Mouse (Mus musculus): ENCODE results near the gene Gm20517. TPM values are rescaled to one million over a fixed set of nuclear protein-coding genes. Genes with fewer than 3 reads are reported as not detected.

Gm20517 gene
- polyA plus RNA-seq, 1 experiment from 2014 or later = 0.35 TPM

DNA sequence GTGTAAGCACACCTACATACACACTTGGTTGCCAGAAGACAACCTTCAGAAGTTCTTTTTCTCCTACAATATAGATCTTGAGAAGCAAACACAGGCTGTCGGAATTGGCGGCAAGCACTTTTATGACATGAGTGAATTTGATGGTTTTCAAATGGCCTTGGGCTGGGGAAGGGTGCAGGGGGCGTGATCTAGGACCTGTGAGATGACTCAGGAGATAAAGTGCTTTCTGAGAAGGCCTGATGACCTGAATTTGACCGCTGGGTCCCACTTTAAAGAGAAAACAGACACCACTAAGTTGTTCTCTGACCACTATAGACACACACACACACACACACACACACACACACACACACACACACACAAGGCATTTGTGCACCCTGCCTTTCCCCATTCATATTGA lies 30.4 kb upstream of the Gm20517 start:
- 82% methylated on average over 4 of the region's 4 CpGs for WGBS
- no peak for ATAC-seq (ENCODE audit: borderline replicate concordance, extremely low read depth, low FRiP score, low TSS enrichment)

DNA sequence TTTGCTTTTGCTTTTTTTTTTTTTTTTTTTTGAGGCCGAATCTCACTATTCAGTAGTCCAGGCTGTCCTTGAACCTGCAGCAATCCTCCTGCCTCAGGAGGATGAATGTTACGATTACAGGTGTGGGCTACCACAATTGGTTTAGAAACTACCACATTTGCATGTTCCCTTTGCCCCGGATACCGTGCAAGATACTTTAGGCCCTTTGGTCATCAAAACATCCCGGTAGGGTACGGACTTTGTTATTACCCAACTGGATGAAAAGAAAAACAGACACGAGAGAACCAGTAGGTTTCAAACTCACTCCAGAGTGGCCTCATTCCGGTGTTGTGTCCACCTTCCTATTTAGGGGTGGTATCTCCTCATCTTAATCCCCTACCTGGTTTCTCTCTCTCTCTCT lies 22.9 kb upstream of the Gm20517 start:
- H3K27me3 ChIP-seq = no peaks in the 10 kb centered on the region
- peaks cover 7% of the 10 kb centered on the region; the same call in 1 of the 2 replicates for H3K4me1 ChIP-seq
- no peaks in the 10 kb centered on the region for H3K36me3 ChIP-seq
- H3K9ac ChIP-seq = no peak overlapping the region
- no peak overlapping the region for H3K4me2 ChIP-seq
- no peak overlapping the region for H3K27ac ChIP-seq
- WGBS = 82% methylated on average over 8 of the region's 8 CpGs
- H3K4me3 ChIP-seq = no peak overlapping the region
- H3K9me3 ChIP-seq = no peaks in the 10 kb centered on the region
- ATAC-seq (ENCODE audit: borderline replicate concordance, extremely low read depth, low FRiP score, low TSS enrichment) = no peak

More for the DNA sequence above, 30.4 kb upstream of the Gm20517 start:
- Histone ChIP-seq H3K4me2 (no peak overlapping the region), H3K27ac (no peak overlapping the region), H3K4me3 (no peak overlapping the region), H3K36me3 (no peaks in the 10 kb centered on the region), H3K4me1 (no peaks in the 10 kb centered on the region), H3K9me3 (no peaks in the 10 kb centered on the region), H3K27me3 (no peaks in the 10 kb centered on the region), H3K9ac (no peak overlapping the region)

DNA sequence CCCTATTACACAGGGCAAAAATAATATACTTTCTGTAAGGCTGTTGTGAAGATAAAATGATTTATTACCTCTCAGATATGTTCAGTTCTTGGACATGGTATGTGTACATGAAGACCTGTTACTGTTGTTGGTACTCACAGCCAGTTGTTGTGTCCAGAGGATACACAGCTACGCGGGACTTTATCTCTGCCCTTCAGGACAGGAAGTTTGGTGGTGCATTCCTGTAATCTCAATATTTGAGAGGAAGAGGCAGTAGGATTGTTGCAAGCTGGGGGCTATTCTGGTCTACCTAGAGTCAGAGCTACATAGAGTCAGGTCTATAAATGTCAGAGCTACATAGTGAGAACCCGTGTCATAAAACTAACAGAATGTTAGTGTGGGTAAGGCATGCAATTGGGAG lies 20.3 kb upstream of the Gm20517 start:
- whole genome bisulfite sequencing = 68% methylated on average over 3 of the region's 3 CpGs
- ATAC-seq (ENCODE audit: borderline replicate concordance, extremely low read depth, low FRiP score, low TSS enrichment) = no peak
- H3K4me3 ChIP-seq = no peak overlapping the region

DNA sequence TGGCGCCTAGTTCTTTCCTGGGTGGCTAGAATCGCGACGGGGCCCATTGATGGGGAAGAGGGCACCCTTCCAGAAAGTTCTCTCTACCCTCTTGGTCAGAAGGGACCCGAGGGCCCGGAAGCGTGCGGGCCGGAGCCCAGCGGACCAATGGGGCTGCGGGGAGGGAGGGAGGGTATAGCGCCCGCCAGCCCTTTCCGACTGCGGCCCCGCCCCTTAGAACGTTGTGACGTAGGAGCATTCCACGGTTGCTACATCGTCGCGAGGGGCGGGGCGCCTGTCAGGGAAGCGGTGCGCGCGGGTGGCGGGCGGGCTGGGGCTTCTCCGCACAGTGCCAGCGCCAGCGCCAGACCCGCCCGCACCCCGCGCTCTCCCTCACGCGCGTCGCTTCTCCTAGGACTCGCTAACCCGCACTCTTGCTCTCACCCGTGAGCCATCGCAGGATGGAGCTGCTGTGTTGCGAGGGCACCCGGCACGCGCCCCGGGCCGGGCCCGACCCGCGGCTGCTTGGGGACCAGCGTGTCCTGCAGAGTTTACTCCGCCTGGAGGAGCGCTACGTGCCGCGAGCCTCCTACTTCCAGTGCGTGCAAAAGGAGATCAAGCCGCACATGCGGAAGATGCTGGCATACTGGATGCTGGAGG lies 18.1 kb upstream of the Gm20517 start:
- Histone ChIP-seq H3K4me2 (peak overlapping the region; percentile 86), H3K9me3 (no peaks in the 10 kb centered on the region), H3K27me3 (no peaks in the 10 kb centered on the region), H3K27ac (peak overlapping the region; percentile 96), H3K4me3 (peak overlapping the region; percentile 95), H3K9ac (peak overlapping the region; percentile 91), H3K36me3 (peaks cover 15% of the 10 kb centered on the region), H3K4me1 (peaks cover 38% of the 10 kb centered on the region)
- ATAC-seq (ENCODE audit: borderline replicate concordance, extremely low read depth, low FRiP score, low TSS enrichment) = peak; percentile 91
- under 1% methylated on average over 63 of the region's 63 CpGs for WGBS

More for the DNA sequence above, 20.3 kb upstream of the Gm20517 start:
- no peak overlapping the region for H3K4me2 ChIP-seq
- no peak overlapping the region for H3K9ac ChIP-seq
- H3K27ac ChIP-seq = no peak overlapping the region
- no peaks in the 10 kb centered on the region for H3K27me3 ChIP-seq
- peaks cover 19% of the 10 kb centered on the region for H3K4me1 ChIP-seq
- no peaks in the 10 kb centered on the region for H3K36me3 ChIP-seq
- H3K9me3 ChIP-seq = no peaks in the 10 kb centered on the region

DNA sequence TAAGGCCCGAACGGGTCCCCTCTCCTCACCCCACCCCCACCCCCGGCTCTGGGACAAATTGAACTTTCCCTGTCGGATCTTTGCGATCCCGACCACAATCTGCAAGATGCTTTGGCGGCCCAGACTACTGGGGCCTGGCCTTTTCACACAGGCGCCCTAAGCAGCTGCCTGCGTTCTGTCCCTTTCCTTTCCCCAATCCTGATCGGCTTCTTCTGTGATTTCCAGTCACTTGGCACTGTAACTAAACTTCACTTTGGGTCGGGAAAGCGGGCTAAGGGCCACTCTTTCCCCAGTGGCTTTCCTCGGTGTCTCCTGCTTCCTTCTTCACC lies 17.6 kb upstream of the Gm20517 start:
- Histone ChIP-seq H3K9ac (peak overlapping the region; percentile 91), H3K4me2 (peak overlapping the region; percentile 86), H3K27me3 (no peaks in the 10 kb centered on the region), H3K36me3 (peaks cover 20% of the 10 kb centered on the region), H3K4me1 (peaks cover 38% of the 10 kb centered on the region), H3K9me3 (no peaks in the 10 kb centered on the region), H3K27ac (peak overlapping the region; percentile 96), H3K4me3 (peak overlapping the region; percentile 95)
- ATAC-seq (ENCODE audit: borderline replicate concordance, extremely low read depth, low FRiP score, low TSS enrichment) = no peak
- under 1% methylated on average over 13 of the region's 13 CpGs for WGBS

DNA sequence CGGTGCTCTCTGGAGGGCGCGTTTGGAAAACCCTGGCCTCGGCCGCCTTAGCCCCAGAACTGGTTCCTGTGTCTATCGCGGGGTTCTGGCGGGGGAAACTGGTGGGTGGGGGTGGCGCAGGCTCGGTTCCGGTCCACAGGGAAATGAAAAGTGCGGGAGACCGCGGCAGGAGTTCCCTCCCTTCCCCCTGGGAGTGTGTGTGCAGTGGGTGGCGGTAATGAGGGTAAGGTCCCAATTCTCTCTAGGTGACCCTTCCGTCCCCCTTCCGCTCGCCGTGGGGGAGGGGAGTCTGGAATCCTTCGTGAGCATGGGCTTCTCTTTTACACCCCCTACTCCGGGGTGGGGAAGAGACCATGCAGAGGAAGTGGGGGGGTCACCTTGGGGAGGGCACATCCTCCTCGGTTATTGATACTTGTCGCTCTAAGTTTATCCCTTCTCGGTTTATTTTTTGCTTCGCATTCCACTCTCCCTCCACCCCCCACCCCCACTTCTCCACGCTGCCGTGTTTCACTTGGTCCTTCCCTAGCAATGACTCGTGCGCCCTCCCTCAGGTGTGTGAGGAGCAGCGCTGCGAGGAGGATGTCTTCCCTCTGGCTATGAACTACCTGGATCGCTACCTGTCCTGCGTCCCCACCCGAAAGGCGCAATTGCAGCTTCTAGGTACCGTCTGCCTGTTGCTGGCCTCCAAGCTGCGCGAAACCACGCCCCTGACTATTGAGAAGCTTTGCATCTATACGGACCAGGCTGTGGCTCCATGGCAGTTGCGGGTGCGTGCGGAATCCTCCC lies 17.0 kb upstream of the Gm20517 start:
- peak overlapping the region; percentile 95 for H3K4me3 ChIP-seq
- H3K36me3 ChIP-seq = peaks cover 25% of the 10 kb centered on the region
- ATAC-seq (ENCODE audit: borderline replicate concordance, extremely low read depth, low FRiP score, low TSS enrichment) = no peak
- H3K27ac ChIP-seq = peak overlapping the region; percentile 96
- H3K9me3 ChIP-seq = no peaks in the 10 kb centered on the region
- H3K4me1 ChIP-seq = peaks cover 38% of the 10 kb centered on the region
- WGBS = 0% methylated on average over 43 of the region's 43 CpGs
- H3K9ac ChIP-seq = peak overlapping the region; percentile 91
- peak overlapping the region; percentile 86 for H3K4me2 ChIP-seq
- no peaks in the 10 kb centered on the region for H3K27me3 ChIP-seq

DNA sequence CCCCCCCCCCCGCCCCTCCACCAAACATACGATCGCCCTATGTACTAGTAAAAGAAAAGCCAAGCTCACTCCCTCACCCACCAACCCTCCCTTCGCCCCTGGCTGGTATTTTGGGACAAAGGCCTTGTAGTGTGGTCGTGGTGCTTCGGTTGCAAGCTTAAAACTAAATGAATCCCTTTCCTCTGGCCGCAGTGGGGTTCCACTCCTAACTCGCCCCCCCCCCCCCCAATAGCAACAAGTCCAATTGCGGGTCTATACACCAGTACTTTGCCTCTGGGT lies 16.5 kb upstream of the Gm20517 start:
- Histone ChIP-seq H3K27ac (peak overlapping the region; percentile 96), H3K4me1 (peaks cover 38% of the 10 kb centered on the region), H3K4me3 (peak overlapping the region; percentile 95), H3K9me3 (no peaks in the 10 kb centered on the region), H3K9ac (peak overlapping the region; percentile 91), H3K36me3 (peaks cover 30% of the 10 kb centered on the region), H3K27me3 (no peaks in the 10 kb centered on the region), H3K4me2 (peak overlapping the region; percentile 86)
- WGBS = 2% methylated on average over 9 of the region's 9 CpGs
- ATAC-seq (ENCODE audit: borderline replicate concordance, extremely low read depth, low FRiP score, low TSS enrichment) = no peak

DNA sequence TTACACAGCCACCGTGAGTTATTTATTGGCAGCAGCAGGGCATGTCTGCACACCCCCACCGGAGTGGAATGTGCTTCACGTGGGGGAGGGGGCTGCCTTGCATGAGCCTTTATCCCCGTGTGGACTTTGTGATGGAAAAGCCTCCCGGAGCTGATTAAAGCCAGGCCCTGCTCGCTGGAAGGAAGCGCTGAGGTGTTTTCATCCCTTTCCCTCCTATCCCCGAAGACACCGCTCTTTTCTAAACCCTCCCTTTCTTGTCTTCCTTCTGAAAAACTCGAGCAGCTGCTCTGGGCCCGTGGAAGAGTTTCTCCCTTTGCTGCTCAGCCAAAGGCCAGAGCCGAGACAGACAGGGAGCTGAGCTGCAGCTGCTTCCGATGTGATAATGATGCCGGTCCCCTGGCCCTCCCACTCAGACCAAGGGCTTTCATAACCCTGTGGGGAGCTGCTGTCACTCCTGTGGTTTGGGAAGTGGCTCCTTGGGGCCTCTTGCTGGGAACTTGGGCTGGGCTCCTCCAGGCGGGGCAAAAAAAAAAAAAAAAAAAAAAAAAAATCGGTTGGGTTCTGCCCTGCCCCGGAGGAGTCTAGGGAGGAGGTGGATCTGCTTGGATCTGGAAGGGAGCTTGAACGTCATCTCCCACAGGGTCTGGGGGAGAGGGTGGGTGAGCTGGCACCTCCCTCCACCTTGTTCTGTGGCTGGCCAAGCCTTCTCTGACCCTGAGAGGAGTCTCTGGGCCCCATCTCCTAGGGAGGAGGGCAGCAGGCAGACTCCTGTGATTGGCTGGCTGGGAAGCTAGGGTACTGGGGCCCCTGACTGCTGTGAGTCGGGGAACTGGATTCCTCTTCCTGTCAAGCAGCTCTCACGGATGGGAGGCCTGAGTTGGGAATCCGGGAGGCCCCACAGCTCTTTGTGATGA lies 15.9 kb upstream of the Gm20517 start:
- Histone ChIP-seq H3K4me3 (peak overlapping the region; percentile 95), H3K36me3 (peaks cover 36% of the 10 kb centered on the region), H3K9ac (peak overlapping the region; percentile 91), H3K27ac (peak overlapping the region; percentile 96), H3K4me1 (peaks cover 38% of the 10 kb centered on the region), H3K27me3 (no peaks in the 10 kb centered on the region), H3K9me3 (no peaks in the 10 kb centered on the region), H3K4me2 (peak overlapping the region; percentile 86)
- WGBS = 1% methylated on average over 20 of the region's 21 CpGs
- ATAC-seq (ENCODE audit: borderline replicate concordance, extremely low read depth, low FRiP score, low TSS enrichment) = peak; percentile 57

DNA sequence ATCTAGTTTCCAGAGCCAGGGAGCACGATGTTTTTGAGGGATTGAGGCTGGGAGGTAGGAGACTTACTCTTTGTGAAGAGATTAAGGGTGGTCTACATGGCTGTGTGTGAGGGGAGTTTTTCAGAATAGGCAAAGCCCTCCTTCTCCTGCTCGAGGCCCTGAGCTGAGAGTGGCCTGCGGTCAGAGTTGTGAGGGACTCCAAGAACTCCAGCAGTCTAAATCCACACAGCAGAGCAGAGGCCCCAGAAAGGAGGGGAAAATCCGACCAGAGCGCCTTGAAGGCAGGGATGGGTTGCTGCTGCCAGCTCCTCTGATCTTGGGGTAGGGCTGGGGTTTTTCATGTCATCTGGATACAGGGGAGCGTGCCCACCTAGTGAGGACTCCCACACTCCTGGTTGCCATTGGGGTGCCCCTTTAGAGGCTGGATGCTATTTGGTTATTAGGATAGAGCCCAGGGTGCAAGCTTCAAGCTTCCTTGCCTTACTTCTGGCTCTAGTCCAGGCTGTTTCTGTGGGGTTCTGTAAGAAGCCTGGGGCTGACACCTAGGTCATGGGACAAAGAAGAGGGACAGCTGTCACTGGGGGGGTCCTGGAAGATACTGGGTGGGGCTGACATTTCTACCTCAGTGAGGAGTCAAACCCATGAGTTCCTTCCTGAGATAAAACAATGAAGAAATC lies 15.1 kb upstream of the Gm20517 start:
- Histone ChIP-seq H3K27ac (peak overlapping the region; percentile 96), H3K9me3 (no peaks in the 10 kb centered on the region), H3K4me3 (peak overlapping the region; percentile 95), H3K4me1 (peaks cover 38% of the 10 kb centered on the region), H3K4me2 (peak overlapping the region; percentile 86), H3K36me3 (peaks cover 42% of the 10 kb centered on the region), H3K27me3 (no peaks in the 10 kb centered on the region), H3K9ac (peak overlapping the region; percentile 91)
- 21% methylated on average over 6 of the region's 6 CpGs for WGBS
- ATAC-seq (ENCODE audit: borderline replicate concordance, extremely low read depth, low FRiP score, low TSS enrichment) = no peak

DNA sequence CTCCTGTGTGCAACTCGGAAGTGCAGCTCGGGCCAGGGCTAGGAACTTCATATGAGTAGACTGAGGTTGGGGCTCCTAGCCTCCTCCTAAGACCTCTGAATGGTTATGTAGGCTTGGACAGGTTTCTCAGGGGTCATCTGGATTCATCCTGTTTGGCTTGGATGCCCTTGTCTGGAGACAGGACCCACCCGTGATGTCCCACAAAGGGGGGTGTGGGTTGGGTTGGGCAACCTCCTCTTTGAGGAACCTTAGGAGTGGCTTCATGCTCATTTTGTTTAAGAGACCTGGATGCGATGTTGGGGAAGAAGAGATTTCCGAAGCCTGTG lies 14.6 kb upstream of the Gm20517 start:
- Histone ChIP-seq H3K36me3 (peaks cover 47% of the 10 kb centered on the region), H3K27ac (peak overlapping the region; percentile 96), H3K27me3 (no peaks in the 10 kb centered on the region), H3K9me3 (no peaks in the 10 kb centered on the region), H3K4me1 (peaks cover 38% of the 10 kb centered on the region), H3K4me2 (peak overlapping the region; percentile 86), H3K4me3 (peak overlapping the region; percentile 95), H3K9ac (peak overlapping the region; percentile 91)
- 65% methylated on average over 5 of the region's 5 CpGs for WGBS
- no peak for ATAC-seq (ENCODE audit: borderline replicate concordance, extremely low read depth, low FRiP score, low TSS enrichment)

DNA sequence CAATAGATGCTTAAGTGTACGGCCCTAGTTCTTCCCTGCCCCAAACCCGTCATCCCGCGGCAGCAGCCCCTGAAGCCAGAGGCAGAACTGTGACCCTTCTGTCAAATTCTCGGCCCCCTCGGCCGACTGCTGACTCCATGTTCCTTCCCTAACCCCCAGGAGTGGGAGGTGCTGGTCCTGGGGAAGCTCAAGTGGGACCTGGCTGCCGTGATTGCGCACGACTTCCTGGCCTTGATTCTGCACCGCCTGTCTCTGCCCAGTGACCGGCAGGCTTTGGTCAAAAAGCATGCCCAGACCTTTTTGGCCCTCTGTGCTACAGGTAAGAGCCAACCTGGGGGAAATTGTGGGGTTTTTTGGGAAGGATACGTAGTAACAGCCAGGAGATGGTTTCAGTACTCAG lies 14.1 kb upstream of the Gm20517 start:
- H3K4me3 ChIP-seq = 0 out of 2 replicates have a peak overlapping the region, but pooled peaks have one; percentile 95
- 50% methylated on average over 13 of the region's 13 CpGs for WGBS
- H3K9me3 ChIP-seq = no peaks in the 10 kb centered on the region
- peak overlapping the region; percentile 91 for H3K9ac ChIP-seq
- no peak for ATAC-seq (ENCODE audit: borderline replicate concordance, extremely low read depth, low FRiP score, low TSS enrichment)
- H3K4me2 ChIP-seq = peak overlapping the region; percentile 86; the same call in 1 of the 2 replicates
- no peaks in the 10 kb centered on the region for H3K27me3 ChIP-seq
- peaks cover 52% of the 10 kb centered on the region for H3K36me3 ChIP-seq
- H3K27ac ChIP-seq = peak overlapping the region; percentile 35
- H3K4me1 ChIP-seq = peaks cover 38% of the 10 kb centered on the region

Data from lung, embryonic 15.5 days (tissue).